ENCODE assay signal across 11 mouse cellular contexts in genomic region chr17:26974547-26974946, GRCm38 (mm10). TPM values are rescaled to one million over a fixed set of nuclear protein-coding genes. Genes with fewer than 3 reads are reported as not detected.
DNase-seq lines count a peak whose midpoint lies in the region; ATAC-seq and TF ChIP-seq lines count a peak whose summit lies in the region.
"Had no signal": no experiment of that assay in that cellular context is flagged by ENCODE, and none has a peak within 500 bp of the region (broad histone marks: within the 10 kb centered on the region; RNA-seq: fewer than 3 reads in every experiment).

No protein-coding gene starts in this region.

- no peak overlapping the region for H3K4me2 ChIP-seq in kidney, embryonic 14.5 days (replicated peaks; ENCODE audit: low read depth, low read length)
- peak overlapping the region; percentile 98; the same call in 1 of the 2 replicates for H3K4me2 ChIP-seq in forebrain, embryonic 12.5 days
- peak overlapping the region; percentile 97 for H3K4me2 ChIP-seq in liver, embryonic 12.5 days

- H3K4me3 ChIP-seq in kidney, embryonic 14.5 days (ENCODE audit: low read length): no peak overlapping the region
- H3K4me3 ChIP-seq in G1E (ENCODE audit: low read depth, low read length): peak overlapping the region; percentile 92; the same call in 1 of the 2 replicates
- 0 out of 2 replicates have a peak overlapping the region, but pooled peaks have one; percentile 88 for H3K4me3 ChIP-seq in forebrain, embryonic 12.5 days (replicated peaks)
- H3K4me3 ChIP-seq in liver, embryonic 12.5 days: peak overlapping the region; percentile 84; the same call in 1 of the 2 replicates

- H3K27me3 ChIP-seq in kidney, embryonic 14.5 days (ENCODE audit: control insufficient read depth, insufficient read depth, low read length): no peaks in the 10 kb centered on the region
- H3K27me3 ChIP-seq in G1E (ENCODE audit: insufficient read depth, low read length): no peaks in the 10 kb centered on the region
- H3K27me3 ChIP-seq in forebrain, embryonic 12.5 days: no peaks in the 10 kb centered on the region
- H3K27me3 ChIP-seq in liver, embryonic 12.5 days (replicated peaks): no peaks in the 10 kb centered on the region

- H3K9ac ChIP-seq in kidney, embryonic 14.5 days (ENCODE audit: low read depth, low read length): peak overlapping the region; percentile 78; the same call in 1 of the 2 replicates
- 0 out of 2 replicates have a peak overlapping the region, but pooled peaks have one; percentile 89 for H3K9ac ChIP-seq in forebrain, embryonic 12.5 days
- H3K9ac ChIP-seq in liver, embryonic 12.5 days: peak overlapping the region; percentile 84

- no peak for ATAC-seq in kidney, embryonic 14.5 days (ENCODE audit: low FRiP score, low TSS enrichment)
- ATAC-seq in G1E (ENCODE audit: extremely low read depth, insufficient number of reproducible peaks, low FRiP score, poor library complexity, severe bottlenecking): no peak
- no peak for ATAC-seq in forebrain, embryonic 12.5 days (ENCODE audit: low FRiP score)
- ATAC-seq in liver, embryonic 12.5 days: no peak

- 94% methylated on average over 15 of the region's 15 CpGs for WGBS in kidney, embryonic 14.5 days
- 93% methylated on average over 15 of the region's 15 CpGs for WGBS in forebrain, embryonic 12.5 days
- WGBS in liver, embryonic 12.5 days (ENCODE audit: insufficient replicate concordance): 83% methylated on average over 15 of the region's 15 CpGs

- peaks cover 46% of the 10 kb centered on the region for H3K36me3 ChIP-seq in kidney, embryonic 14.5 days (ENCODE audit: control insufficient read depth, insufficient read depth, low read length)
- peaks cover 75% of the 10 kb centered on the region for H3K36me3 ChIP-seq in G1E (replicated peaks)
- peaks cover 58% of the 10 kb centered on the region for H3K36me3 ChIP-seq in forebrain, embryonic 12.5 days (replicated peaks)
- H3K36me3 ChIP-seq in liver, embryonic 12.5 days: peaks cover 47% of the 10 kb centered on the region

- no peak for TF ChIP-seq CTCF in G1E (IDR thresholded peaks at IDR 0.05; ENCODE audit: low read depth, low read length)

- no peak for DNase-seq in kidney, adult 11 months
- no peak for DNase-seq in G1E (ENCODE audit: low spot score)
- DNase-seq in spleen, adult 18-20 months: no peak
- DNase-seq in urinary bladder, postnatal 14 days (ENCODE audit: low spot score): no peak
- DNase-seq in thymus, adult 18-20 months: no peak
- DNase-seq: kidney, postnatal 14 days; lung, adult 18-20 months; thymus, postnatal 4 days had no signal

- H3K4me1 ChIP-seq in kidney, embryonic 14.5 days (ENCODE audit: control insufficient read depth, insufficient read depth, low read length): peaks cover 20% of the 10 kb centered on the region
- peaks cover 55% of the 10 kb centered on the region for H3K4me1 ChIP-seq in G1E (ENCODE audit: insufficient read depth, low read depth, low read length)
- peaks cover 49% of the 10 kb centered on the region for H3K4me1 ChIP-seq in forebrain, embryonic 12.5 days
- H3K4me1 ChIP-seq in liver, embryonic 12.5 days: peaks cover 62% of the 10 kb centered on the region

- no peaks in the 10 kb centered on the region for H3K9me3 ChIP-seq in kidney, embryonic 14.5 days (ENCODE audit: control insufficient read depth, low read length)
- H3K9me3 ChIP-seq in G1E (replicated peaks): no peaks in the 10 kb centered on the region
- H3K9me3 ChIP-seq in forebrain, embryonic 12.5 days: no peaks in the 10 kb centered on the region
- H3K9me3 ChIP-seq in liver, embryonic 12.5 days (replicated peaks): no peaks in the 10 kb centered on the region

- H3K27ac ChIP-seq in kidney, embryonic 14.5 days (ENCODE audit: low read depth, low read length): no peak overlapping the region
- no peak overlapping the region for H3K27ac ChIP-seq in forebrain, embryonic 12.5 days
- H3K27ac ChIP-seq in liver, embryonic 12.5 days: no peak overlapping the region

RNA-seq across cellular contexts. Expression of gene Zbtb9, which starts 1.6 kb away (rescaled TPM):
- 6.3 and 12.8 TPM in 2 replicates for polyA plus RNA-seq in kidney, embryonic 14.5 days (2014; fragmentation: Nextera tagmentation; extraction: Ambion mirVana)
- total RNA-seq in G1E (2014; fragmentation: Nextera tagmentation): 3.6 and 4.4 TPM in 2 replicates
- total RNA-seq in G1E (2017): 25.6 and 27.5 TPM in 2 replicates
- polyA plus RNA-seq in G1E (2012): 10.9 and 11.1 TPM in 2 replicates
- 18.9 and 20.0 TPM in 2 replicates for polyA plus RNA-seq in forebrain, embryonic 12.5 days (2016; fragmentation: Nextera tagmentation; extraction: Ambion mirVana)
- polyA plus RNA-seq in liver, embryonic 12.5 days (2016; fragmentation: Nextera tagmentation; extraction: Ambion mirVana): 8.9 and 9.2 TPM in 2 replicates

RNA-seq across cellular contexts. Expression of gene Syngap1, which starts 33.5 kb away (rescaled TPM):
- polyA plus RNA-seq in kidney, embryonic 14.5 days (2014; fragmentation: Nextera tagmentation; extraction: Ambion mirVana): 2.6 and 3.5 TPM in 2 replicates
- total RNA-seq in G1E (2014; fragmentation: Nextera tagmentation) (88.0 and 117 TPM in 2 replicates), G1E (2017) (7.3 and 10.2 TPM in 2 replicates)
- polyA plus RNA-seq in G1E (2012): 22.3 and 24.1 TPM in 2 replicates
- 3.9 and 4.8 TPM in 2 replicates for polyA plus RNA-seq in forebrain, embryonic 12.5 days (2016; fragmentation: Nextera tagmentation; extraction: Ambion mirVana)
- polyA plus RNA-seq in liver, embryonic 12.5 days (2016; fragmentation: Nextera tagmentation; extraction: Ambion mirVana): 0.29 and 0.36 TPM in 2 replicates

RNA-seq across cellular contexts. Expression of gene Cuta, which starts 35.2 kb away (rescaled TPM):
- polyA plus RNA-seq in kidney, embryonic 14.5 days (2014; fragmentation: Nextera tagmentation; extraction: Ambion mirVana): 164 and 182 TPM in 2 replicates
- 319 and 371 TPM in 2 replicates for total RNA-seq in G1E (2014; fragmentation: Nextera tagmentation)
- 182 and 190 TPM in 2 replicates for total RNA-seq in G1E (2017)
- 526 and 563 TPM in 2 replicates for polyA plus RNA-seq in G1E (2012)
- polyA plus RNA-seq in forebrain, embryonic 12.5 days (2016; fragmentation: Nextera tagmentation; extraction: Ambion mirVana): 155 and 161 TPM in 2 replicates
- 119 and 129 TPM in 2 replicates for polyA plus RNA-seq in liver, embryonic 12.5 days (2016; fragmentation: Nextera tagmentation; extraction: Ambion mirVana)

RNA-seq across cellular contexts. Expression of gene Phf1, which starts 41.7 kb away (rescaled TPM):
- polyA plus RNA-seq in kidney, embryonic 14.5 days (2014; fragmentation: Nextera tagmentation; extraction: Ambion mirVana): 6.0 TPM in 2 replicates
- total RNA-seq in G1E (2014; fragmentation: Nextera tagmentation) (6.5 and 8.4 TPM in 2 replicates), G1E (2017) (7.3 and 7.4 TPM in 2 replicates)
- polyA plus RNA-seq in G1E (2012): 21.6 and 21.7 TPM in 2 replicates
- 8.6 and 8.8 TPM in 2 replicates for polyA plus RNA-seq in forebrain, embryonic 12.5 days (2016; fragmentation: Nextera tagmentation; extraction: Ambion mirVana)
- 2.7 TPM in 2 replicates for polyA plus RNA-seq in liver, embryonic 12.5 days (2016; fragmentation: Nextera tagmentation; extraction: Ambion mirVana)

RNA-seq across cellular contexts. Expression of gene Bak1, which starts 54.3 kb away (rescaled TPM):
- polyA plus RNA-seq in kidney, embryonic 14.5 days (2014; fragmentation: Nextera tagmentation; extraction: Ambion mirVana): 11.1 and 16.0 TPM in 2 replicates
- total RNA-seq in G1E (2014; fragmentation: Nextera tagmentation): 231 and 242 TPM in 2 replicates
- 57.5 and 64.5 TPM in 2 replicates for total RNA-seq in G1E (2017)
- polyA plus RNA-seq in G1E (2012): 222 and 227 TPM in 2 replicates
- polyA plus RNA-seq in forebrain, embryonic 12.5 days (2016; fragmentation: Nextera tagmentation; extraction: Ambion mirVana): 3.0 and 3.1 TPM in 2 replicates
- polyA plus RNA-seq in liver, embryonic 12.5 days (2016; fragmentation: Nextera tagmentation; extraction: Ambion mirVana): 2.7 and 3.2 TPM in 2 replicates
